Mouse (Mus musculus) ES-Bruce4 (cell line): Measurements from ENCODE around the gene Fgd2. TPM values are rescaled to one million over a fixed set of nuclear protein-coding genes. Genes with fewer than 3 reads are reported as not detected.

Source experiments
- H3K27ac ChIP-seq: 2 replicates; pipeline ENCODE4 v1.5.1; 2012; ENCODE audit warnings: low read length, inconsistent platforms; ENCODE audit not compliant: insufficient read depth
- H3K27me3 ChIP-seq: 2 replicates; pipeline ENCODE4 v1.6.1; 2012; ENCODE audit warnings: mild to moderate bottlenecking, low read length, inconsistent platforms; ENCODE audit not compliant: control insufficient read depth, poor library complexity, insufficient read depth, severe bottlenecking
- H3K36me3 ChIP-seq: 2 replicates; pipeline ENCODE4 v1.6.1; 2012; ENCODE audit warnings: inconsistent platforms, mild to moderate bottlenecking, low read length, moderate library complexity; ENCODE audit not compliant: control insufficient read depth, poor library complexity, insufficient read depth, severe bottlenecking
- H3K4me1 ChIP-seq: one replicate; pipeline ENCODE4 v1.8.1; 2011; ENCODE audit warnings: low read length; ENCODE audit not compliant: control insufficient read depth, insufficient read depth
- H3K4me3 ChIP-seq: 2 replicates; pipeline ENCODE4 v1.5.1; 2011; ENCODE audit warnings: low read depth, mild to moderate bottlenecking, low read length
- H3K9ac ChIP-seq: 2 replicates; pipeline ENCODE4 v1.6.1; 2012; ENCODE audit warnings: low read depth, mild to moderate bottlenecking, inconsistent platforms; ENCODE audit not compliant: poor library complexity, severe bottlenecking
- H3K9me3 ChIP-seq: replicated peaks from 2 replicates; pipeline ENCODE4 v1.6.1; 2012; ENCODE audit warnings: mild to moderate bottlenecking, low read length, inconsistent platforms; ENCODE audit not compliant: control insufficient read depth, poor library complexity, insufficient read depth, severe bottlenecking
- CTCF ChIP-seq: IDR thresholded peaks from one replicate; pipeline ENCODE4 v1.8.1; 2011; ENCODE audit warnings: low read depth, low read length
- EP300 ChIP-seq: IDR thresholded peaks from 2 replicates; pipeline ENCODE4 v1.6.1; 2011; ENCODE audit warnings: low read depth, low read length; ENCODE audit not compliant: insufficient read depth
- POLR2A ChIP-seq: IDR thresholded peaks from one replicate; pipeline ENCODE4 v1.8.1; 2011; ENCODE audit warnings: low read length; ENCODE audit not compliant: insufficient read depth
- polyA plus RNA-seq: library from polyadenylated mRNA; stranded (reverse); fragments of >200 nt; gene quantifications from 2 replicates; pipeline ENCODE4 v1.2.4, GENCODE M21; 2011; ENCODE audit warnings: low read depth; ENCODE audit not compliant: missing spikeins, insufficient read depth, insufficient read length

Gene Fgd2
- polyA plus RNA-seq, 1 experiment: 5.1 TPM

DNA sequence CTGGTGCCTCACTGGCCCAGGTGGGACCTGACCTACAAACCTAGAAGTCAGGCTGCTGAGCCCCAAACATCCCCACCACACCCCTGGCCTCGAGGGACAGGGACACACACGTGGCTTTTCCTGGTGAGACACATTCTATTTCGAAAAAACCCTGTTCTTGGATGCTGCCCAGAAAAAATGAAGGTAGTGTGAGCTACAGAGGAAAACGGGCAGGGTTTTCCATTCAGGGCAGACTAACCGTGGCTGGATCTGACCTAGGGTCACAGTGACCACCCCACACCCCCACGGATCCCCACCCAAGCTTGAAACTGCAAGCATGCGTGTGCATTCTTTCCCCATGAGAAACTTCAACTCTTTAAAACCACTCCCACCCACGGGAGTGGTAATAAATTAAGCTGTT is 67.5 kb downstream of the Fgd2 start:
- TF ChIP-seq CTCF (no peak), POLR2A (no peak), EP300 (no peak)
- no peaks in the 10 kb centered on the region for H3K36me3 ChIP-seq
- H3K9ac ChIP-seq: no peak overlapping the region
- no peak overlapping the region for H3K27ac ChIP-seq
- peaks cover 7% of the 10 kb centered on the region for H3K4me1 ChIP-seq
- no peak overlapping the region for H3K4me3 ChIP-seq
- no peaks in the 10 kb centered on the region for H3K9me3 ChIP-seq
- H3K27me3 ChIP-seq: no peaks in the 10 kb centered on the region

DNA sequence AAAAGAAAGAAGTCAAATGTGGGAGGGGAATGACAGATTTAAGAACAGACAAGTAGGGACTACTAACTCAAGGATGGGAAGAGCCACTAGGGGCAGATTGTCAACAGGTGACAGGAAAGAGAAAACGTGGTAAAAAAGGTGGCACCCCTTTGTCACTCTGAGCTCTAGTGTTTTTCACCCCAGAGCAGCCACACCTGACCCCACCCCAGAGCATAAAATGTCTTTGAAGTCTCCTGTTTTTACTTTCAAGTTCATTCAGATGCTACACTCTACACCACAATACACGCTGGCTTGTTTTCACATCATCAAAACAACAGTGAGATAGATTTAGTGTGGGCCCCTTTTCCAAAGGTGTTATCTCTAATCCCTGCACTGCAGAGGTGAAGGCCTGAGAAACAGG is 68.1 kb downstream of the Fgd2 start:
- no peak overlapping the region for H3K4me3 ChIP-seq
- TF ChIP-seq EP300: no peak
- TF ChIP-seq CTCF: no peak
- no peak for TF ChIP-seq POLR2A
- H3K9me3 ChIP-seq: no peaks in the 10 kb centered on the region
- no peaks in the 10 kb centered on the region for H3K36me3 ChIP-seq
- no peak overlapping the region for H3K9ac ChIP-seq
- peaks cover 7% of the 10 kb centered on the region for H3K4me1 ChIP-seq
- H3K27me3 ChIP-seq: no peaks in the 10 kb centered on the region
- peak overlapping the region; percentile 15; the same call in 1 of the 2 replicates for H3K27ac ChIP-seq

Other genes with a start within 250 kb of the Fgd2 start
- gene Rab44, start 246.8 kb upstream of the Fgd2 start, polyA plus RNA-seq: not detected in 2 replicates
- gene Cpne5, start 122.7 kb upstream of the Fgd2 start, polyA plus RNA-seq: 1.8 and 4.4 TPM in 2 replicates
- 92.7 and 101 TPM in 2 replicates for gene Ppil1, start 96.7 kb upstream of the Fgd2 start, polyA plus RNA-seq
- gene BC004004, start 92.1 kb upstream of the Fgd2 start, polyA plus RNA-seq: 39.5 and 54.0 TPM in 2 replicates
- gene Pi16, start 43.2 kb upstream of the Fgd2 start, polyA plus RNA-seq: 0.39 TPM in 1 of 2 replicates, not detected in the other
- gene Mtch1, start 13.0 kb upstream of the Fgd2 start, polyA plus RNA-seq: 129 and 134 TPM in 2 replicates
- 348 and 350 TPM in 2 replicates for gene Pim1, start 129.8 kb downstream of the Fgd2 start, polyA plus RNA-seq
- gene Gm17657, start 188.7 kb downstream of the Fgd2 start, polyA plus RNA-seq: 1.6 and 2.4 TPM in 2 replicates
- gene Tbc1d22b, start 188.9 kb downstream of the Fgd2 start, polyA plus RNA-seq: 20.8 and 21.8 TPM in 2 replicates
- not detected in 2 replicates for gene Tmem217, start 191.5 kb downstream of the Fgd2 start, polyA plus RNA-seq